Mouse (Mus musculus): ENCODE data around the gene Cpvl. TPM values are rescaled to one million over a fixed set of nuclear protein-coding genes. Genes with fewer than 3 reads are reported as not detected.

The Cpvl gene
- total and polyA plus RNA-seq, 2 experiments from 2014 or later, result 0.10 TPM; not detected in 1

GRCm38 (mm10) chr6:53925192-53925591 is 53.3 kb downstream of the Cpvl start:
- Histone ChIP-seq H3K9me3 (ENCODE audit: low read length) (no peaks in the 10 kb centered on the region), H3K36me3 (ENCODE audit: insufficient read depth, low read length) (no peaks in the 10 kb centered on the region), H3K4me2 (ENCODE audit: low read depth, low read length, poor library complexity, severe bottlenecking) (no peak overlapping the region), H3K4me1 (ENCODE audit: insufficient read depth, low read length) (no peaks in the 10 kb centered on the region), H3K27ac (ENCODE audit: low read depth, low read length) (no peak overlapping the region), H3K4me3 (ENCODE audit: low read depth, low read length) (no peak overlapping the region), H3K27me3 (ENCODE audit: insufficient read depth, low read length) (no peaks in the 10 kb centered on the region), H3K9ac (replicated peaks; ENCODE audit: low read length, poor library complexity, severe bottlenecking) (no peak overlapping the region)
- DNase-seq (ENCODE audit: low spot score) (no peak), ATAC-seq (ENCODE audit: low FRiP score) (no peak)
- TF ChIP-seq CTCF (IDR thresholded peaks at IDR 0.05), result no peak
- WGBS, result 49% methylated on average over 8 of the region's 8 CpGs

- whole genome bisulfite sequencing, result 87% methylated on average over 7 of the region's 7 CpGs
- Histone ChIP-seq H3K9me3 (ENCODE audit: low read length) (no peaks in the 10 kb centered on the region), H3K4me2 (ENCODE audit: low read depth, low read length, poor library complexity, severe bottlenecking) (no peak overlapping the region), H3K9ac (replicated peaks; ENCODE audit: low read length, poor library complexity, severe bottlenecking) (no peak overlapping the region), H3K27me3 (ENCODE audit: insufficient read depth, low read length) (no peaks in the 10 kb centered on the region), H3K27ac (ENCODE audit: low read depth, low read length) (no peak overlapping the region), H3K36me3 (ENCODE audit: insufficient read depth, low read length) (no peaks in the 10 kb centered on the region), H3K4me3 (ENCODE audit: low read depth, low read length) (no peak overlapping the region), H3K4me1 (ENCODE audit: insufficient read depth, low read length) (no peaks in the 10 kb centered on the region)
- no peak for TF ChIP-seq CTCF (IDR thresholded peaks at IDR 0.05)
- ATAC-seq (ENCODE audit: low FRiP score) (no peak), DNase-seq (ENCODE audit: low spot score) (no peak)
These were observed 58.4 kb downstream of the Cpvl start for GRCm38 (mm10) chr6:53920041-53920440.

GRCm38 (mm10) chr6:53917026-53917558 is 61.4 kb downstream of the Cpvl start:
- no peaks in the 10 kb centered on the region for H3K27me3 ChIP-seq (ENCODE audit: insufficient read depth, low read length)
- TF ChIP-seq CTCF (IDR thresholded peaks at IDR 0.05), result no peak
- no peak overlapping the region for H3K9ac ChIP-seq (replicated peaks; ENCODE audit: low read length, poor library complexity, severe bottlenecking)
- H3K9me3 ChIP-seq (ENCODE audit: low read length), result no peaks in the 10 kb centered on the region
- H3K36me3 ChIP-seq (ENCODE audit: insufficient read depth, low read length), result no peaks in the 10 kb centered on the region
- no peak overlapping the region for H3K27ac ChIP-seq (ENCODE audit: low read depth, low read length)
- no peak overlapping the region for H3K4me3 ChIP-seq (ENCODE audit: low read depth, low read length)
- no peak overlapping the region for H3K4me2 ChIP-seq (ENCODE audit: low read depth, low read length, poor library complexity, severe bottlenecking)
- DNase-seq (ENCODE audit: low spot score), result no peak
- H3K4me1 ChIP-seq (ENCODE audit: insufficient read depth, low read length), result no peaks in the 10 kb centered on the region
- 97% methylated on average over 6 of the region's 6 CpGs for WGBS
- ATAC-seq (ENCODE audit: low FRiP score), result no peak

GRCm38 (mm10) chr6:53915347-53915746 is 63.1 kb downstream of the Cpvl start:
- ATAC-seq (ENCODE audit: low FRiP score), result no peak
- TF ChIP-seq CTCF (IDR thresholded peaks at IDR 0.05), result no peak
- WGBS, result 88% methylated on average over 3 of the region's 3 CpGs

GRCm38 (mm10) chr6:53913151-53913550 is 65.3 kb downstream of the Cpvl start:
- 36% methylated on average over 7 of the region's 7 CpGs for WGBS
- H3K36me3 ChIP-seq (ENCODE audit: insufficient read depth, low read length), result no peaks in the 10 kb centered on the region
- no peaks in the 10 kb centered on the region for H3K27me3 ChIP-seq (ENCODE audit: insufficient read depth, low read length)
- H3K9me3 ChIP-seq (ENCODE audit: low read length), result no peaks in the 10 kb centered on the region
- TF ChIP-seq CTCF (IDR thresholded peaks at IDR 0.05), result no peak
- DNase-seq (ENCODE audit: low spot score), result no peak
- no peak overlapping the region for H3K9ac ChIP-seq (replicated peaks; ENCODE audit: low read length, poor library complexity, severe bottlenecking)
- H3K27ac ChIP-seq (ENCODE audit: low read depth, low read length), result no peak overlapping the region
- no peaks in the 10 kb centered on the region; the same call in 1 of the 2 replicates for H3K4me1 ChIP-seq (ENCODE audit: insufficient read depth, low read length)
- ATAC-seq (ENCODE audit: low FRiP score), result no peak
- no peak overlapping the region for H3K4me3 ChIP-seq (ENCODE audit: low read depth, low read length)
- H3K4me2 ChIP-seq (ENCODE audit: low read depth, low read length, poor library complexity, severe bottlenecking), result no peak overlapping the region

More at GRCm38 (mm10) chr6:53915347-53915746, 63.1 kb downstream of the Cpvl start:
- Histone ChIP-seq H3K36me3 (ENCODE audit: insufficient read depth, low read length) (no peaks in the 10 kb centered on the region), H3K4me2 (ENCODE audit: low read depth, low read length, poor library complexity, severe bottlenecking) (no peak overlapping the region), H3K27ac (ENCODE audit: low read depth, low read length) (no peak overlapping the region), H3K9me3 (ENCODE audit: low read length) (no peaks in the 10 kb centered on the region), H3K4me1 (ENCODE audit: insufficient read depth, low read length) (no peaks in the 10 kb centered on the region), H3K27me3 (ENCODE audit: insufficient read depth, low read length) (no peaks in the 10 kb centered on the region), H3K4me3 (ENCODE audit: low read depth, low read length) (no peak overlapping the region), H3K9ac (replicated peaks; ENCODE audit: low read length, poor library complexity, severe bottlenecking) (no peak overlapping the region)
- DNase-seq (ENCODE audit: low spot score), result no peak

GRCm38 (mm10) chr6:53912112-53912782 is 66.2 kb downstream of the Cpvl start:
- ATAC-seq (ENCODE audit: low FRiP score) (no peak), DNase-seq (ENCODE audit: low spot score) (no peak)
- Histone ChIP-seq H3K4me1 (ENCODE audit: insufficient read depth, low read length) (no peaks in the 10 kb centered on the region; the same call in 1 of the 2 replicates), H3K27ac (ENCODE audit: low read depth, low read length) (no peak overlapping the region), H3K4me2 (ENCODE audit: low read depth, low read length, poor library complexity, severe bottlenecking) (no peak overlapping the region), H3K9ac (replicated peaks; ENCODE audit: low read length, poor library complexity, severe bottlenecking) (no peak overlapping the region), H3K27me3 (ENCODE audit: insufficient read depth, low read length) (no peaks in the 10 kb centered on the region), H3K4me3 (ENCODE audit: low read depth, low read length) (no peak overlapping the region), H3K36me3 (ENCODE audit: insufficient read depth, low read length) (no peaks in the 10 kb centered on the region), H3K9me3 (ENCODE audit: low read length) (no peaks in the 10 kb centered on the region)
- TF ChIP-seq CTCF (IDR thresholded peaks at IDR 0.05), result no peak
- 84% methylated on average over 6 of the region's 6 CpGs for WGBS

Data from midbrain, postnatal 0 days (tissue).